Mouse (Mus musculus) hindbrain, embryonic 16.5 days (tissue): ENCODE measurements around the gene Kcnc2. TPM values are rescaled to one million over a fixed set of nuclear protein-coding genes. Genes with fewer than 3 reads are reported as not detected.

Experiments used
- ATAC-seq: fragments of 200-750 bp; cut with Nextera tagmentation; 2 replicates; pipeline ENCODE4 v1.8.0; 2017; ENCODE audit warnings: moderate TSS enrichment, moderate library complexity
- H3K27ac ChIP-seq: fragments of 300-500 bp; sonication (generic); 2 replicates; pipeline ENCODE4 v1.5.1; 2014; ENCODE audit warnings: low read depth, mild to moderate bottlenecking, control low read depth, low read length, moderate library complexity
- H3K27me3 ChIP-seq: fragments of 300-500 bp; sonication (generic); replicated peaks from 2 replicates; pipeline ENCODE4 v1.6.1; 2014; ENCODE audit warnings: low read length; ENCODE audit not compliant: control insufficient read depth, insufficient read depth
- H3K36me3 ChIP-seq: fragments of 300-500 bp; sonication (generic); 2 replicates; pipeline ENCODE4 v1.6.1; 2014; ENCODE audit warnings: mild to moderate bottlenecking, low read length, moderate library complexity, mixed read lengths; ENCODE audit not compliant: control insufficient read depth, insufficient read depth
- H3K4me1 ChIP-seq: fragments of 300-500 bp; sonication (generic); 2 replicates; pipeline ENCODE4 v1.6.1; 2014; ENCODE audit warnings: low read depth, low read length; ENCODE audit not compliant: control insufficient read depth, insufficient read depth
- H3K4me2 ChIP-seq: fragments of 300-500 bp; sonication (generic); 2 replicates; pipeline ENCODE4 v1.6.1; 2014; ENCODE audit warnings: mild to moderate bottlenecking, low read length, control low read depth, moderate library complexity
- H3K4me3 ChIP-seq: fragments of 300-500 bp; sonication (generic); 2 replicates; pipeline ENCODE4 v1.5.1; 2014; ENCODE audit warnings: mild to moderate bottlenecking, low read length, control low read depth, moderate library complexity
- H3K9ac ChIP-seq: fragments of 300-500 bp; sonication (generic); 2 replicates; pipeline ENCODE4 v1.6.1; 2014; ENCODE audit warnings: low read depth, mild to moderate bottlenecking, control low read depth, low read length, moderate library complexity
- H3K9me3 ChIP-seq: fragments of 300-500 bp; sonication (generic); 2 replicates; pipeline ENCODE4 v1.6.1; 2014; ENCODE audit warnings: mild to moderate bottlenecking, low read length, moderate library complexity; ENCODE audit not compliant: control insufficient read depth
- WGBS: fragments of 180-500 bp; shearing (Covaris S2); extraction: QIAGEN DNeasy Blood & Tissue Kit; methylation state at CpG from one replicate; pipeline ENCODE4 v1.1.7; 2014; 5-methylcytosine and 5-hydroxymethylcytosine counted together
- polyA plus RNA-seq: library from polyadenylated mRNA; unstranded; fragments of >200 nt; fragmentation: Nextera tagmentation; extraction: Ambion mirVana; gene quantifications from 2 replicates; pipeline ENCODE4 v1.2.1, GENCODE M21; 2015

Kcnc2 gene
- polyA plus RNA-seq, 1 experiment from 2014 or later, result 7.5 TPM

GRCm38 (mm10) chr10:112436950-112437349 is 166.0 kb downstream of the Kcnc2 start:
- no peak for ATAC-seq
- WGBS, result 82% methylated on average over 2 of the region's 2 CpGs

GRCm38 (mm10) chr10:112444640-112445039 is 173.7 kb downstream of the Kcnc2 start:
- no peak overlapping the region for H3K27ac ChIP-seq
- H3K36me3 ChIP-seq, result no peaks in the 10 kb centered on the region
- H3K9ac ChIP-seq, result no peak overlapping the region
- no peaks in the 10 kb centered on the region for H3K9me3 ChIP-seq
- no peak for ATAC-seq
- H3K27me3 ChIP-seq, result no peaks in the 10 kb centered on the region
- no peaks in the 10 kb centered on the region for H3K4me1 ChIP-seq
- 70% methylated on average over 4 of the region's 4 CpGs for WGBS
- no peak overlapping the region for H3K4me3 ChIP-seq
- no peak overlapping the region for H3K4me2 ChIP-seq

More at GRCm38 (mm10) chr10:112436950-112437349, 166.0 kb downstream of the Kcnc2 start:
- Histone ChIP-seq H3K27ac (no peak overlapping the region), H3K4me2 (no peak overlapping the region), H3K27me3 (no peaks in the 10 kb centered on the region), H3K36me3 (no peaks in the 10 kb centered on the region), H3K4me3 (no peak overlapping the region), H3K9ac (no peak overlapping the region), H3K4me1 (no peaks in the 10 kb centered on the region), H3K9me3 (no peaks in the 10 kb centered on the region)

- Histone ChIP-seq H3K4me1 (no peaks in the 10 kb centered on the region), H3K4me3 (no peak overlapping the region), H3K9me3 (peaks cover 4% of the 10 kb centered on the region), H3K27me3 (no peaks in the 10 kb centered on the region), H3K9ac (no peak overlapping the region), H3K27ac (no peak overlapping the region), H3K36me3 (no peaks in the 10 kb centered on the region), H3K4me2 (no peak overlapping the region)
- WGBS, result 80% methylated on average over 5 of the region's 5 CpGs
- ATAC-seq, result no peak
Measured at GRCm38 (mm10) chr10:112450910-112451309, 180.0 kb downstream of the Kcnc2 start.

- no peaks in the 10 kb centered on the region for H3K4me1 ChIP-seq
- no peak for ATAC-seq
- H3K4me3 ChIP-seq, result no peak overlapping the region
- no peak overlapping the region for H3K9ac ChIP-seq
- WGBS, result 87% methylated on average over 6 of the region's 6 CpGs
- H3K36me3 ChIP-seq, result no peaks in the 10 kb centered on the region
- no peaks in the 10 kb centered on the region for H3K27me3 ChIP-seq
- H3K4me2 ChIP-seq, result no peak overlapping the region
- no peaks in the 10 kb centered on the region for H3K9me3 ChIP-seq
- no peak overlapping the region for H3K27ac ChIP-seq
Measured at GRCm38 (mm10) chr10:112468689-112469384, 197.9 kb downstream of the Kcnc2 start.

GRCm38 (mm10) chr10:112474122-112474810 is 203.3 kb downstream of the Kcnc2 start:
- no peaks in the 10 kb centered on the region for H3K27me3 ChIP-seq
- H3K4me2 ChIP-seq, result no peak overlapping the region
- no peak for ATAC-seq
- H3K9me3 ChIP-seq, result no peaks in the 10 kb centered on the region
- no peak overlapping the region for H3K27ac ChIP-seq
- no peak overlapping the region for H3K9ac ChIP-seq
- H3K4me3 ChIP-seq, result no peak overlapping the region
- no peaks in the 10 kb centered on the region for H3K36me3 ChIP-seq
- 92% methylated on average over 6 of the region's 6 CpGs for WGBS
- H3K4me1 ChIP-seq, result no peaks in the 10 kb centered on the region

GRCm38 (mm10) chr10:112481461-112481860 is 210.5 kb downstream of the Kcnc2 start:
- H3K9me3 ChIP-seq, result no peaks in the 10 kb centered on the region
- no peaks in the 10 kb centered on the region for H3K36me3 ChIP-seq
- H3K4me3 ChIP-seq, result no peak overlapping the region
- no peak overlapping the region for H3K4me2 ChIP-seq
- 86% methylated on average over 2 of the region's 2 CpGs for WGBS
- no peak for ATAC-seq
- H3K9ac ChIP-seq, result no peak overlapping the region
- H3K4me1 ChIP-seq, result no peaks in the 10 kb centered on the region
- no peak overlapping the region for H3K27ac ChIP-seq
- H3K27me3 ChIP-seq, result no peaks in the 10 kb centered on the region

GRCm38 (mm10) chr10:112481921-112482607 is 211.1 kb downstream of the Kcnc2 start:
- no peaks in the 10 kb centered on the region for H3K4me1 ChIP-seq
- WGBS, result 84% methylated on average over 9 of the region's 9 CpGs
- H3K4me3 ChIP-seq, result no peak overlapping the region
- no peaks in the 10 kb centered on the region for H3K27me3 ChIP-seq
- no peak for ATAC-seq
- H3K9ac ChIP-seq, result no peak overlapping the region
- no peaks in the 10 kb centered on the region for H3K36me3 ChIP-seq
- no peak overlapping the region for H3K4me2 ChIP-seq
- no peaks in the 10 kb centered on the region for H3K9me3 ChIP-seq
- H3K27ac ChIP-seq, result no peak overlapping the region

GRCm38 (mm10) chr10:112484387-112485105 is 213.6 kb downstream of the Kcnc2 start:
- WGBS, result 85% methylated on average over 11 of the region's 11 CpGs
- no peak overlapping the region for H3K9ac ChIP-seq
- no peak overlapping the region for H3K27ac ChIP-seq
- no peaks in the 10 kb centered on the region for H3K9me3 ChIP-seq
- no peak for ATAC-seq
- no peak overlapping the region for H3K4me3 ChIP-seq
- H3K27me3 ChIP-seq, result no peaks in the 10 kb centered on the region
- no peaks in the 10 kb centered on the region for H3K4me1 ChIP-seq
- no peak overlapping the region for H3K4me2 ChIP-seq
- H3K36me3 ChIP-seq, result no peaks in the 10 kb centered on the region

- H3K9ac ChIP-seq, result no peak overlapping the region
- no peak overlapping the region for H3K4me2 ChIP-seq
- H3K36me3 ChIP-seq, result no peaks in the 10 kb centered on the region
- no peaks in the 10 kb centered on the region for H3K9me3 ChIP-seq
- no peaks in the 10 kb centered on the region for H3K4me1 ChIP-seq
- no peak overlapping the region for H3K27ac ChIP-seq
- no peak overlapping the region for H3K4me3 ChIP-seq
- no peaks in the 10 kb centered on the region for H3K27me3 ChIP-seq
- no peak for ATAC-seq
Measured at GRCm38 (mm10) chr10:112485819-112486218, 214.9 kb downstream of the Kcnc2 start.
